Comparison of ENCODE assay signal across 7 mouse cellular contexts in genomic region chr1:64615531-64615991, GRCm38 (mm10). TPM values are rescaled to one million over a fixed set of nuclear protein-coding genes. Genes with fewer than 3 reads are reported as not detected.
DNase-seq lines count a peak whose midpoint lies in the region; ATAC-seq lines count a peak whose summit lies in the region.

No protein-coding gene starts in this region.

- peaks cover 13% of the 10 kb centered on the region for H3K4me1 ChIP-seq in intestine, embryonic 15.5 days (replicated peaks)
- peaks cover 12% of the 10 kb centered on the region for H3K4me1 ChIP-seq in intestine, embryonic 16.5 days (ENCODE audit: control insufficient read depth, insufficient read depth, low read length)

- WGBS in intestine, embryonic 15.5 days = 84% methylated on average over 11 of the region's 11 CpGs
- WGBS in intestine, embryonic 16.5 days = 86% methylated on average over 11 of the region's 11 CpGs

- H3K36me3 ChIP-seq in intestine, embryonic 15.5 days = no peaks in the 10 kb centered on the region
- no peaks in the 10 kb centered on the region for H3K36me3 ChIP-seq in intestine, embryonic 16.5 days (ENCODE audit: control insufficient read depth, insufficient read depth, low read length)

- H3K27me3 ChIP-seq in intestine, embryonic 15.5 days (replicated peaks) = no peaks in the 10 kb centered on the region
- H3K27me3 ChIP-seq in intestine, embryonic 16.5 days (replicated peaks; ENCODE audit: control insufficient read depth, insufficient read depth, low read length) = no peaks in the 10 kb centered on the region

- H3K9ac ChIP-seq in intestine, embryonic 15.5 days = 0 out of 2 replicates have a peak overlapping the region, but pooled peaks have one; percentile 14
- H3K9ac ChIP-seq in intestine, embryonic 16.5 days (ENCODE audit: low read depth, low read length) = no peak overlapping the region

- intact Hi-C loops in left cerebral cortex, postnatal 36 days (cut with DNase I) = loop anchor here (10.0 kb wide), 3 partner anchors 389 to 951 kb away; partner anchors contain the start of gene 4933402D24Rik

- H3K27ac ChIP-seq in intestine, embryonic 15.5 days = no peak overlapping the region
- H3K27ac ChIP-seq in intestine, embryonic 16.5 days (ENCODE audit: low read length) = no peak overlapping the region

- H3K9me3 ChIP-seq in intestine, embryonic 15.5 days = no peaks in the 10 kb centered on the region
- no peaks in the 10 kb centered on the region for H3K9me3 ChIP-seq in intestine, embryonic 16.5 days (ENCODE audit: control insufficient read depth, low read length)

- H3K4me2 ChIP-seq in intestine, embryonic 15.5 days (replicated peaks) = no peak overlapping the region
- no peak overlapping the region for H3K4me2 ChIP-seq in intestine, embryonic 16.5 days (ENCODE audit: low read depth, low read length)

- ATAC-seq in intestine, embryonic 15.5 days = no peak
- no peak for ATAC-seq in intestine, embryonic 16.5 days
- ATAC-seq in CD4-positive, CD25-positive, alpha-beta regulatory T cell, adult 4 months = peak; percentile 9
- ATAC-seq in inflammation-experienced regulatory T-cells, adult 6 months = peak; percentile 4

- no peak overlapping the region for H3K4me3 ChIP-seq in intestine, embryonic 15.5 days (replicated peaks)
- H3K4me3 ChIP-seq in intestine, embryonic 16.5 days (ENCODE audit: low read length) = no peak overlapping the region

- DNase-seq in A20 (ENCODE audit: low read depth, low spot score) = peak; percentile 79
- no peak for DNase-seq in left cerebral cortex, postnatal 36 days (ENCODE audit: low spot score in 2 of 2)
- no peak for DNase-seq in urinary bladder, adult 2 months (ENCODE audit: low spot score)

RNA-seq across cellular contexts. Expression of gene Mettl21a, which starts 1.5 kb away (rescaled TPM):
- 17.2 and 18.0 TPM in 2 replicates for polyA plus RNA-seq in intestine, embryonic 15.5 days (2015; fragmentation: Nextera tagmentation; extraction: Ambion mirVana)
- 17.1 and 19.5 TPM in 2 replicates for polyA plus RNA-seq in intestine, embryonic 16.5 days (2015; fragmentation: Nextera tagmentation; extraction: Ambion mirVana)
- polyA plus RNA-seq in CD4-positive, CD25-positive, alpha-beta regulatory T cell, adult 4 months (2017; shearing (Covaris generic)) = 10 to 100 TPM; 27.2 to 31.9 TPM
- polyA plus RNA-seq in inflammation-experienced regulatory T-cells, adult 6 months (2017; shearing (Covaris generic)) = 10 to 100 TPM; 25.7 to 33.4 (median 29.1) TPM
- 10 to 100 TPM in 1 of 2 experiments, 1 to 10 TPM in 1; 9.8 to 10.1 TPM for total RNA-seq in left cerebral cortex, postnatal 36 days (2021)
- polyA plus RNA-seq in urinary bladder, adult 2 months (2012; rRNA removed) = 20.3 and 26.7 TPM in 2 replicates

Comparison
In these comparisons a context has a peak if more than half of its experiments do, and no peak if none do; other contexts are left out.
1. ATAC-seq: peak in CD4-positive, CD25-positive, alpha-beta regulatory T cell, adult 4 months (single experiment) and inflammation-experienced regulatory T-cells, adult 6 months (single experiment); none in intestine, embryonic 15.5 days (single experiment) and intestine, embryonic 16.5 days (single experiment).